ENCODE assay signal across 8 mouse cellular contexts in the genomic region with DNA sequence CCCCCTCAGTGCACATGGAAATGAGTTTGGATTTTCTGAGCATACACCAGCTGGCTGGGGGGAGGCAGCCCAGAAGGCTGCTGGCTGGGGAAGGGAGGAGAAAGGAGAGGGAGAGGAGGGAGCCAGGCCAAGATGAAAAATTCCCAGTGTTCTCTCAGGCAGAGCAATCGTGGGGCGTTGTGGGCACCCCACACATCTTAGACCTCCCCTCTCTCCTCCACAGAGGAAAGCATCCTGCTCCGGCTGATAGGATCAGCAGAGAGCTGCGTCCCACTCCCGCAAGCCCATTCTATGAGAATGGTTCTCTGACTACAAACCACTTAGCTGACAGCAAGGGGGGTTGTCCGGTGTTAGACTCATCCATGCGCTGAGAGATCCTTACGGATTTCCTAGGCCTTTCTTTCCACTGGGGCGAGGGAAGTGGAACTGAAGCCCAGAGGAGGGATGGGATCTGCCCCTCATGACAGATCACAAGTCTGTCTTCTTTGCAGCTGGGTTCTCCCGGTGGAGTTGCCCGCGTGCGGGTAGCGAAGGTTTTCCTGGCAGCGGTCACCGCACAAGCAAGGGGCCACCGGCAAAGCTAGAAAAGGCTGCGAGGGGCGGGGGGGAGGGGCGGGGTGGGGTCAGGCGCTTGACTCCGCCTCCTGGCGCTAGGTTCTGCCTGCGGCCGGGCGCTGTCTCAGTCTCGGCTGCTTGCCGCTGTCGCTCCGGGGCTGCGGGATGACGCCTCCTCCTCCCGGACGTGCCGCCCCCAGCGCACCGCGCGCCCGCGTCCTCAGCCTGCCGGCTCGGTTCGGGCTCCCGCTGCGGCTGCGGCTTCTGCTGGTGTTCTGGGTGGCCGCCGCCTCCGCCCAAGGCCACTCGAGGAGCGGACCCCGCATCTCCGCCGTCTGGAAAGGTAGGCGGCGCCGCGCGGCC. TPM values are rescaled to one million over a fixed set of nuclear protein-coding genes. Genes with fewer than 3 reads are reported as not detected.
DNase-seq lines count a peak whose midpoint lies in the region; ATAC-seq and TF ChIP-seq lines count a peak whose summit lies in the region.

A gene (plus strand): TSS at position 682 of the 918 bp plus-strand sequence.

- no peaks in the 10 kb centered on the region for H3K9me3 ChIP-seq in forebrain, embryonic 14.5 days (replicated peaks; ENCODE audit: control insufficient read depth, low read length)
- no peaks in the 10 kb centered on the region for H3K9me3 ChIP-seq in heart, postnatal 0 days (replicated peaks; ENCODE audit: control insufficient read depth, low read length)
- no peaks in the 10 kb centered on the region for H3K9me3 ChIP-seq in liver, embryonic 16.5 days (replicated peaks; ENCODE audit: control insufficient read depth, low read length)
- no peaks in the 10 kb centered on the region for H3K9me3 ChIP-seq in neural tube, embryonic 14.5 days (ENCODE audit: control insufficient read depth, low read length)

- peak within 1 kb of the TSS; percentile 88 for H3K4me2 ChIP-seq in forebrain, embryonic 14.5 days (ENCODE audit: low read length)
- H3K4me2 ChIP-seq in heart, postnatal 0 days (ENCODE audit: low read depth, low read length): peak within 1 kb of the TSS; percentile 88
- peak within 1 kb of the TSS; percentile 78 for H3K4me2 ChIP-seq in liver, embryonic 16.5 days (ENCODE audit: low read depth, low read length)
- H3K4me2 ChIP-seq in neural tube, embryonic 14.5 days (ENCODE audit: low read depth, low read length): peak within 1 kb of the TSS; percentile 85

- no peak for TF ChIP-seq EP300 in heart, postnatal 0 days (IDR thresholded peaks at IDR 0.05; ENCODE audit: low read depth)

- peak within 1 kb of the TSS; percentile 81 for H3K4me3 ChIP-seq in forebrain, embryonic 14.5 days (ENCODE audit: low read depth, low read length)
- peak within 1 kb of the TSS; percentile 65 for H3K4me3 ChIP-seq in heart, postnatal 0 days (ENCODE audit: low read depth, low read length)
- peak within 1 kb of the TSS; percentile 64 for H3K4me3 ChIP-seq in liver, embryonic 16.5 days (ENCODE audit: low read depth, low read length)
- H3K4me3 ChIP-seq in neural tube, embryonic 14.5 days (ENCODE audit: low read depth, low read length): peak within 1 kb of the TSS; percentile 84

- peak; percentile 86 for DNase-seq in CD4-positive, CD25-positive, alpha-beta regulatory T cell, adult 2 months (ENCODE audit: low read depth, low spot score)
- DNase-seq in brain, embryonic 18.5 days (ENCODE audit: low read depth, low spot score): peak; percentile 67
- peak; percentile 88 for DNase-seq in forebrain, embryonic 14.5 days (ENCODE audit: low spot score)
- DNase-seq in heart, postnatal 0 days (ENCODE audit: low spot score): peak; percentile 61
- DNase-seq in kidney, postnatal 36 days: peak; percentile 66 to 86
- DNase-seq in testis, postnatal 14 days (ENCODE audit: low spot score): peak; percentile 76

- under 1% methylated on average over 48 of the region's 60 CpGs for WGBS in forebrain, embryonic 14.5 days
- 3% methylated on average over 58 of the region's 60 CpGs for WGBS in heart, postnatal 0 days
- WGBS in liver, embryonic 16.5 days (ENCODE audit: insufficient replicate concordance): 3% methylated on average over 53 of the region's 60 CpGs
- WGBS in neural tube, embryonic 14.5 days: 1% methylated on average over 40 of the region's 60 CpGs

- peak; percentile 87 for ATAC-seq in forebrain, embryonic 14.5 days
- peak; percentile 76 for ATAC-seq in heart, postnatal 0 days (ENCODE audit: insufficient read depth, low read depth)
- peak; percentile 43; the same call in 1 of the 2 replicates for ATAC-seq in liver, embryonic 16.5 days (ENCODE audit: low read depth)
- peak; percentile 90 for ATAC-seq in neural tube, embryonic 14.5 days (ENCODE audit: low read depth)

- peaks cover 19% of the 10 kb centered on the region for H3K4me1 ChIP-seq in forebrain, embryonic 14.5 days (ENCODE audit: control insufficient read depth, insufficient read depth, low read length)
- H3K4me1 ChIP-seq in heart, postnatal 0 days (ENCODE audit: control insufficient read depth, insufficient read depth): no peaks in the 10 kb centered on the region; the same call in 1 of the 2 replicates
- peaks cover 2% of the 10 kb centered on the region for H3K4me1 ChIP-seq in liver, embryonic 16.5 days (ENCODE audit: control insufficient read depth, low read depth, low read length)
- peaks cover 22% of the 10 kb centered on the region for H3K4me1 ChIP-seq in neural tube, embryonic 14.5 days (ENCODE audit: control insufficient read depth, insufficient read depth, low read length)

- H3K27me3 ChIP-seq in forebrain, embryonic 14.5 days (replicated peaks; ENCODE audit: control insufficient read depth, insufficient read depth, low read length): no peaks in the 10 kb centered on the region; the same call in 1 of the 2 replicates
- H3K27me3 ChIP-seq in heart, postnatal 0 days (ENCODE audit: control insufficient read depth, insufficient read depth, low read length): peaks cover 51% of the 10 kb centered on the region
- H3K27me3 ChIP-seq in liver, embryonic 16.5 days (ENCODE audit: control insufficient read depth, insufficient read depth, low read depth, low read length): peaks cover 68% of the 10 kb centered on the region
- no peaks in the 10 kb centered on the region for H3K27me3 ChIP-seq in neural tube, embryonic 14.5 days (ENCODE audit: control insufficient read depth, insufficient read depth, low read length)

- H3K36me3 ChIP-seq in forebrain, embryonic 14.5 days (ENCODE audit: control insufficient read depth, insufficient read depth, low read length): no peaks in the 10 kb centered on the region
- no peaks in the 10 kb centered on the region for H3K36me3 ChIP-seq in heart, postnatal 0 days (replicated peaks; ENCODE audit: control insufficient read depth, insufficient read depth, low read length)
- H3K36me3 ChIP-seq in liver, embryonic 16.5 days (ENCODE audit: control insufficient read depth, insufficient read depth): no peaks in the 10 kb centered on the region
- no peaks in the 10 kb centered on the region for H3K36me3 ChIP-seq in neural tube, embryonic 14.5 days (ENCODE audit: control insufficient read depth, insufficient read depth, low read length)

- peak within 1 kb of the TSS; percentile 95 for H3K27ac ChIP-seq in forebrain, embryonic 14.5 days (ENCODE audit: low read depth, low read length)
- peak within 1 kb of the TSS; percentile 16 for H3K27ac ChIP-seq in heart, postnatal 0 days (ENCODE audit: low read depth)
- H3K27ac ChIP-seq in liver, embryonic 16.5 days (ENCODE audit: low read length): no peak within 1 kb of the TSS
- H3K27ac ChIP-seq in neural tube, embryonic 14.5 days (ENCODE audit: low read depth, low read length): peak within 1 kb of the TSS; percentile 92

- TF ChIP-seq CTCF in heart, postnatal 0 days (IDR thresholded peaks at IDR 0.05; ENCODE audit: low read depth): no peak

- H3K9ac ChIP-seq in forebrain, embryonic 14.5 days (ENCODE audit: low read length): peak within 1 kb of the TSS; percentile 91
- H3K9ac ChIP-seq in heart, postnatal 0 days (replicated peaks; ENCODE audit: low read depth, low read length): peak within 1 kb of the TSS; percentile 76
- H3K9ac ChIP-seq in liver, embryonic 16.5 days (ENCODE audit: low read depth, low read length): 0 out of 2 replicates have a peak within 1 kb of the TSS, but pooled peaks have one; percentile 20
- H3K9ac ChIP-seq in neural tube, embryonic 14.5 days (replicated peaks; ENCODE audit: low read depth, low read length): peak within 1 kb of the TSS; percentile 95

RNA-seq across cellular contexts. Expression of the gene that starts here (rescaled TPM):
- 3.6 and 6.2 TPM in 2 replicates for polyA plus RNA-seq in forebrain, embryonic 14.5 days (2014; fragmentation: Nextera tagmentation; extraction: Ambion mirVana)
- 12.4 and 16.8 TPM in 2 replicates for total RNA-seq in heart, postnatal 0 days (2014; rRNA removed; ENCODE audit: low replicate concordance)
- polyA plus RNA-seq in heart, postnatal 0 days (2015; fragmentation: Nextera tagmentation; extraction: Ambion mirVana): 0.63 and 1.2 TPM in 2 replicates
- polyA plus RNA-seq in liver, embryonic 16.5 days (2015; fragmentation: Nextera tagmentation; extraction: Ambion mirVana): 0.04 TPM in 1 of 2 replicates, not detected in the other
- polyA plus RNA-seq in neural tube, embryonic 14.5 days (2014; fragmentation: Nextera tagmentation; extraction: Ambion mirVana): 5.6 and 7.2 TPM in 2 replicates

Comparison
In these comparisons a context has a peak if more than half of its experiments do, and no peak if none do; other contexts are left out.
1. Peak in ATAC-seq, H3K4me3 ChIP-seq, H3K9ac ChIP-seq and H3K4me2 ChIP-seq in liver, embryonic 16.5 days; RNA of the gene not detected or under 1 TPM.
2. H3K9ac ChIP-seq: peak in every context shown above with its lines; median percentile 95 in neural tube, embryonic 14.5 days; 91 in forebrain, embryonic 14.5 days; 76 in heart, postnatal 0 days; 20 in liver, embryonic 16.5 days.